ENCODE assay signal across 28 mouse cellular contexts in the genomic region with DNA sequence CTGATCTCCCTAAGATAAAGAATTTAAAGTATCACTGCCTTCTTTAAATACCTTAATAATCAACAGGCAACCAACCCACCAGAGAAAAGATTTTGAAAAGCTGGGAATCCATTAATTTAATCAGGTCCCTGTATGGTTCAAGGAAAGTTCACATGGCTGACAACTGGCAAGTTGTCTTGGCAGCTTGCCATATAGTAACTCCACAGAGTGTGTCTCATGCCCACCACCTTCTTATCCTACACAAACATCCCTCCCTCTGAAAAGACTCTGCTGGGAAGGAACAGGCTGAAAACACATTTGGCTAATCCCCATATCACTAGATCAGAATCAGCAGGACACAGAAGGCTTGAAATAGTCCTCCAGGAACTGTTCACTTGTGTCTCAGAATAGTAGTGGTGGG.
DNase-seq lines count a peak whose midpoint lies in the region; ATAC-seq lines count a peak whose summit lies in the region.
"Had no signal": no experiment of that assay in that cellular context is flagged by ENCODE, and none has a peak within 500 bp of the region (broad histone marks: within the 10 kb centered on the region; RNA-seq: fewer than 3 reads in every experiment).

No protein-coding gene starts in this region.

- H3K36me3 ChIP-seq in heart, embryonic 16.5 days (ENCODE audit: control insufficient read depth, insufficient read depth): no peaks in the 10 kb centered on the region
- H3K36me3 ChIP-seq: heart, embryonic 15.5 days; hindbrain, embryonic 13.5 days; limb, embryonic 12.5 days; liver, embryonic 15.5 days; midbrain, embryonic 12.5 days; neural tube, embryonic 12.5 days; stomach, embryonic 15.5 days had no signal

- H3K4me2 ChIP-seq in heart, embryonic 16.5 days (ENCODE audit: low read depth, low read length): no peak overlapping the region
- H3K4me2 ChIP-seq: heart, embryonic 15.5 days; hindbrain, embryonic 13.5 days; limb, embryonic 12.5 days; liver, embryonic 15.5 days; midbrain, embryonic 12.5 days; neural tube, embryonic 12.5 days; stomach, embryonic 15.5 days had no signal

- peak; percentile 24 for DNase-seq in embryo, embryonic 11 days
- no peak for DNase-seq in embryo, embryonic 10.5 days (ENCODE audit: low spot score)
- no peak for DNase-seq in heart, adult 9 months (ENCODE audit: low spot score in 2 of 2)
- peak; percentile 2 for DNase-seq in ovary, adult 18-20 months (ENCODE audit: low spot score)
- no peak for DNase-seq in ovary, postnatal 14 days (ENCODE audit: low spot score)
- DNase-seq: adrenal gland, adult 8-10 months; cerebellum, adult 9-10 months; cerebellum, postnatal 36 days; gastrocnemius, postnatal 14 days; heart, postnatal 4 days; kidney, adult 18-20 months; kidney, postnatal 36 days; lung, postnatal 36 days; right cerebral cortex, postnatal 25 days had no signal

- no peak overlapping the region for H3K9ac ChIP-seq in heart, embryonic 16.5 days (ENCODE audit: low read length)
- H3K9ac ChIP-seq: heart, embryonic 15.5 days; hindbrain, embryonic 13.5 days; limb, embryonic 12.5 days; liver, embryonic 15.5 days; midbrain, embryonic 12.5 days; neural tube, embryonic 12.5 days; stomach, embryonic 15.5 days had no signal

- no peak; the same call in 1 of the 2 replicates for ATAC-seq in heart, embryonic 16.5 days (replicated peaks; ENCODE audit: extremely low read depth, insufficient read depth, low FRiP score)
- ATAC-seq in monocyte, adult 5-6 weeks (replicated peaks; ENCODE audit: insufficient number of reproducible peaks, low FRiP score, low TSS enrichment, poor library complexity, severe bottlenecking): no peak
- ATAC-seq: forebrain, embryonic 14.5 days; inflammation-experienced regulatory T-cells, adult 6 months had no signal

- peaks cover 3% of the 10 kb centered on the region; the same call in 1 of the 2 replicates for H3K4me1 ChIP-seq in heart, embryonic 16.5 days (ENCODE audit: control insufficient read depth, insufficient read depth, low read length)
- H3K4me1 ChIP-seq: heart, embryonic 15.5 days; hindbrain, embryonic 13.5 days; limb, embryonic 12.5 days; liver, embryonic 15.5 days; midbrain, embryonic 12.5 days; neural tube, embryonic 12.5 days; stomach, embryonic 15.5 days had no signal

- H3K9me3 ChIP-seq in heart, embryonic 16.5 days (replicated peaks; ENCODE audit: control insufficient read depth, low read length): no peaks in the 10 kb centered on the region
- H3K9me3 ChIP-seq: heart, embryonic 15.5 days; hindbrain, embryonic 13.5 days; limb, embryonic 12.5 days; liver, embryonic 15.5 days; midbrain, embryonic 12.5 days; neural tube, embryonic 12.5 days; stomach, embryonic 15.5 days had no signal

- no peaks in the 10 kb centered on the region for H3K27me3 ChIP-seq in heart, embryonic 16.5 days (ENCODE audit: control insufficient read depth, insufficient read depth, low read length)
- H3K27me3 ChIP-seq: CH12.LX; heart, embryonic 15.5 days; hindbrain, embryonic 13.5 days; limb, embryonic 12.5 days; liver, embryonic 15.5 days; midbrain, embryonic 12.5 days; neural tube, embryonic 12.5 days; stomach, embryonic 15.5 days had no signal

- peak overlapping the region; percentile 21; the same call in 1 of the 2 replicates for H3K27ac ChIP-seq in heart, embryonic 16.5 days (ENCODE audit: low read length)
- H3K27ac ChIP-seq: heart, embryonic 15.5 days; hindbrain, embryonic 13.5 days; layer of hippocampus, adult 2 months; left cerebral cortex, adult 2 months; limb, embryonic 12.5 days; liver, embryonic 15.5 days; midbrain, embryonic 12.5 days; neural tube, embryonic 12.5 days; stomach, embryonic 15.5 days had no signal

- H3K4me3 ChIP-seq in heart, embryonic 16.5 days (ENCODE audit: low read length): no peak overlapping the region
- H3K4me3 ChIP-seq: heart, embryonic 15.5 days; hindbrain, embryonic 13.5 days; layer of hippocampus, adult 2 months; left cerebral cortex, adult 2 months; limb, embryonic 12.5 days; liver, embryonic 15.5 days; midbrain, embryonic 12.5 days; neural tube, embryonic 12.5 days; stomach, embryonic 15.5 days had no signal

Comparison
In these comparisons a context has a peak if more than half of its experiments do, and no peak if none do; other contexts are left out.
1. DNase-seq: peak in embryo, embryonic 11 days (single experiment) and ovary, adult 18-20 months (single experiment); none in embryo, embryonic 10.5 days (single experiment), heart, adult 9 months (0 of 2) and ovary, postnatal 14 days (single experiment).